Mouse (Mus musculus): Measurements from ENCODE around the gene Glg1. TPM values are rescaled to one million over a fixed set of nuclear protein-coding genes. Genes with fewer than 3 reads are reported as not detected.
A peak's percentile ranks its signal among the peaks of the same experiment; 100 is the strongest.
"Not testable (repeated sequence)": the region's sequence is repeated elsewhere in the genome, so short reads cannot be mapped to it uniquely, and the experiment has no call there.

Glg1 gene
- total RNA-seq, 2 experiments from 2014 or later, result 31.1 to 39.6 TPM

DNA sequence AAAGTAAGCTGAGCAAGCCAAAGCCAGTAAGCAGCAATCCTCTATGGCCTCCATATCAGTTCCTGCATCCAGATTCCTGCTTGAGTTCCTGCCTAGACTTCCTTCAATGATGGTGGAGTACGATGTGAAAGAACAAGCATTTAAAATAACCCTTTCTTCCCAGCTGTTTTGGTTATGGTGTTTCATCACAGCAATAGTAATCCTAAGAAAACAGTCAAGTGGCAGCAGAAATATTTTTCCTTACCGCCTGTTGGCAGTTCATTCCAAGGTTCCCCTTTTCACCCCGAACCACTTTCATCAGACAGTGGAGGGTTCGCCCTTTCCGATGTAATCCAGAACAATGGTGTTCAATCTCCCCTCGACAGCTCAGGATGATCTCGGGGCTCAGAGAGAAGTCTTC, 71.5 kb downstream of the Glg1 start:
- Histone ChIP-seq H3K4me3 (no peak overlapping the region), H3K27ac (no peak overlapping the region)
- TF ChIP-seq CTCF (IDR thresholded peaks at IDR 0.05), result no peak
- intact Hi-C loops (cut with DNase I), result no loop called here
- DNase-seq, result no peak

DNA sequence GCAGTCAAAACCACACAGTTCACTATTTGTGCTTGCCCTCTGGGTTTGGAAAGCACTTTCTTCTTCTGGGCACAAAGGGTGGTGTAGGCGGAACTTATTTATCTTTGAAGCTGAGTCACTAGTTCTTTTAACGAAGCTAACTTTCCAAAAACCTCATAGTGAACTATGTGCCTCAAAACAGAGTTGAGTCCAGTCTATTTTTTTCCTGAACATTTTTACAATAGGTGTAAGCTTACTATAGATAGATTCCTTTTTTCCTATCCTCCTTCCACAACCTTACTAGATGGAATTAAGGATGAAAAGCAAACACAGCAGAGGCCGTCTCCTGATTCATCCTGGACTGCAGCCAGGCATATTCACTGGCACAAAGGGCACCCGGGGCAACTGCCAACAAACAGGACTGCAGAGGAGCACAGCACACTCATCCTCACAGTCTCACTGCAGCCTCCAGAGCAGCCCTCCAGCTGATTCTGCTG, 73.5 kb downstream of the Glg1 start:
- TF ChIP-seq CTCF (IDR thresholded peaks at IDR 0.05), result no peak
- intact Hi-C loops (cut with DNase I), result no loop called here
- peak; percentile 48 for DNase-seq
- no peak overlapping the region for H3K4me3 ChIP-seq
- no peak overlapping the region for H3K27ac ChIP-seq

DNA sequence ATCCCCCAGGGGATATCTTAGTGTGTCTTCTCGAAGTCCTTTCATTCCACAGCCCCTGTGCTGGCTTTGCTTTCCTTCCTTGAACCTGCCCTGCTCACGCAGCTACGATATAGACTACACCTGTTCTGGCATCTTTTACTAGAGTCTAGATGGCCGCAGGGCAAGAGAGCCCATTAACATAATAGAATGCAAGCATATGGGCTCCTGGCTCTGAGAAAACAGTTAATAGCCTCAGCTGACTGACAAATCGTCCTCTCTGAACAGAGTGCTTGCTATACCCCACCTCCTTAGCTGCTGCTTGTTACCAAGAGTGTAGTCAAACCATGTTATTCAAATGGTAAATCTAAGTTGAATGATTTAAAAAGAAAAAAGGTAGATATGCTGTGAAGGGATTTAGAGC, 87.4 kb downstream of the Glg1 start:
- no peak for DNase-seq
- no peak for TF ChIP-seq CTCF (IDR thresholded peaks at IDR 0.05)
- H3K4me3 ChIP-seq, result no peak overlapping the region
- no peak overlapping the region for H3K27ac ChIP-seq
- intact Hi-C loops (cut with DNase I), result no loop called here

DNA sequence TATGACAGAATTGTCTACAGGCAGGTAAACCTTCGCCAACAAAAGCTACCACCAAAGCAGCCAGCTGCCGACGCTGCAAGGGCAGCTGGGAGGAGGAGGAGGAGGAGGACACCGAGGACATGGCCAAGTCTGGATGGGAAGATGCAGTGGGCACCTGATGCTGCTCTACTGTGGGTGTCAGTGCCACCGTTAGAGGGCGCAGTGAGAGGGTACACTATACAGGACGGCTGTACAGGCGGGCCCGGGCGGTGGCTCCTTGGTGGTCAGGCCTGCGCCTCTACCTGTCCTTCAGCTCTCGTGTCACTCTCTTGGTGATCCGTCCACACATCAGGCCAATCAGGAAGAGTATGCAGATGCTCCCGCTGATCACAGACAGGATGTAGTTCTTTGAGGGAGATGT, 101.4 kb downstream of the Glg1 start:
- peak; percentile 70 for TF ChIP-seq CTCF (IDR thresholded peaks at IDR 0.05)
- intact Hi-C loops (cut with DNase I), result loop anchor here (10.0 kb wide), 2 partner anchors 97 to 127 kb away; partner anchors contain the start of gene Glg1
- DNase-seq, result peak; percentile 66

DNA sequence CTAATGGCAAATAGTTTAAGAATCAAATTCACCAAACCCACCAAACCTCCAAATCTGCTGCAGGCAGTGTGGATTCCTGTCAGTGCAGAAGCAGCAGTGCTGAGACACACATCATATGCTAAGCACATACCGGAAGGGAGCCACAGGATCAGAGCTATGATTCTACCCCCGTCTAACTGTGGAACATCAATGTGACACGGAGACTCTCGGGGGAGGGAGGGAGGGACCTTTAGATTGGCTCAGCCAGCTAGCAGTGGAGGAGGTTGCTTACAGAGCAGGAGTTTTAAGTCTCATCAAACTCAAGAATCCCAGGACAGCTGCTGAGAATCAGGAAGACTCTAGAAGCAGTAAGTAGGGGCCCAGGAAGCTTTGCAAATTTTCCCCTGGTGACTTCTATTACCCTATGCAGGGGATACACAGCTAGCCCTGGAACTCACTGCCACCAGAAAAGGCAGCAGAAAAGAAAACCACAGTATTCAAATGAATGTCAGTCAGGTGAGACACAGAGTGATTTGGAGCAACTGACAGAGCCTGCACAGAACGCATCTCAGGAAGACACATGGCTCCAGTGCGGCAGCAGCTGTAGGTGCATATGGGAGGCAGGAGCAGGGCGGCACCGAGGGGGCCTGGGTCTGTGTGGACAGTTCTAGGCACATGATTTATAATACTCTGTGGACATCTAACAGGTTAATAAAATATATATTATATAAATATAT, 103.1 kb downstream of the Glg1 start:
- H3K4me3 ChIP-seq, result no peak overlapping the region
- no peak for DNase-seq
- no peak overlapping the region for H3K27ac ChIP-seq
- TF ChIP-seq CTCF (IDR thresholded peaks at IDR 0.05), result no peak
- intact Hi-C loops (cut with DNase I), result loop anchor here (10.0 kb wide), 2 partner anchors 99 to 129 kb away; partner anchors contain the start of gene Glg1

More for the DNA sequence above, 101.4 kb downstream of the Glg1 start:
- Histone ChIP-seq H3K4me3 (no peak overlapping the region), H3K27ac (no peak overlapping the region)

DNA sequence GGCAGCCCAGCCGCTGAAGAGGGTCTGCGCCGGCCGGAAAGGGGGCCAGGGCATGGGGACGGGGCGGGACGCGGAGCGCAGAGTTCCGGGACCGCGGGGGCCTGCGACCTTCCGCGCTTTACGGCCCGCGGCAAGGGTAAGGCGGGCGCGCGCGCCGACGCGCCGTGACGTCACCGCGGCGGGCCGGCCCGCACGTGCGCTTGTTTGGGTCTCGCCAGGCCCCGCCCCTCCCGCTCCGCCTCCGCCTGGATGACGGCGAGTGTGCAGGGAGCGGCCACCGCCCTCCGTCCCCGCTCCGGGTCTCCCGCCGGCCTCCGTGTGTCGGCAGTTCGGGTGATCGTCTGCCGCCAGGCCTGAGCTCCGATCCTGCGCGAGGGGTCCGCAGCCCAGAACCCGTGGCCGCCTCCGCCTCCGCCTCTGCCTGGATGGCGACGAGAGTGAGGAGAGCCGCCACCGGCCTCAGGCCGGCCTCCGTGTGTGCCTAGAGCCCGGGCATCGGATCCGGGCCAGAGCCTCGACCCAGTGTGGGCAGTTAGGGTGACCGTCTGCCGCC, 113.5 kb downstream of the Glg1 start:
- H3K4me3 ChIP-seq, result peak overlapping the region; percentile 97
- DNase-seq, result peak; percentile 98
- intact Hi-C loops (cut with DNase I), result not testable (repeated sequence)
- H3K27ac ChIP-seq, result peak overlapping the region; percentile 97

DNA sequence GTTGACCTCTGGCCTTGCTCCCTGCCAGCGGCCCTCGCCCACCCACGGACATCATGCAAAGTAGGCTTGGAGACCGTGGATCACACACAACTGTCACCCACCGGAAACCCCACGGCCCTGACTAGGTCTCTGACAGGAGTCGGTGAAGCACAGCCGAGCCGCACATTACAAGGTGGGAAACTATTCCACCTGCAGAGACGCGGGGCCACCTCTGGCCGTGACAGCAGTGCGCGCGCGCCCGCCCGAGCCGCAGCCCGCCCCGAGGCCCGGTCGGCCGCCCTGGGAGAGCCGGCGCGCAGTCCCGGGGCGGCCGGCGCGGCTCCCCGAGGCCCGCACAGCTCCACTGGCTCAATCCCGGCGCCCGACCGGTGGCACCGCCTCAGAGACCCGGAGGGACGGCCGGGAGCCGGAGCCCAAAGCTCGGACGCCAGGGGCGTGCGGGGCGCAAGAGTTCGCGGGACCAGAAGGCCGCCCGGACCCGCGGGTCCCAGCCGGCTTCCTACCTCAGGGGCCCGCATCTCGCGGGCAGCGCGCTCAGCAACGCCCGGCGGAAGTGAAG, 114.0 kb downstream of the Glg1 start:
- H3K4me3 ChIP-seq, result peak overlapping the region; percentile 97
- intact Hi-C loops (cut with DNase I), result not testable (repeated sequence)
- DNase-seq, result peak; percentile 47
- H3K27ac ChIP-seq, result peak overlapping the region; percentile 97

DNA sequence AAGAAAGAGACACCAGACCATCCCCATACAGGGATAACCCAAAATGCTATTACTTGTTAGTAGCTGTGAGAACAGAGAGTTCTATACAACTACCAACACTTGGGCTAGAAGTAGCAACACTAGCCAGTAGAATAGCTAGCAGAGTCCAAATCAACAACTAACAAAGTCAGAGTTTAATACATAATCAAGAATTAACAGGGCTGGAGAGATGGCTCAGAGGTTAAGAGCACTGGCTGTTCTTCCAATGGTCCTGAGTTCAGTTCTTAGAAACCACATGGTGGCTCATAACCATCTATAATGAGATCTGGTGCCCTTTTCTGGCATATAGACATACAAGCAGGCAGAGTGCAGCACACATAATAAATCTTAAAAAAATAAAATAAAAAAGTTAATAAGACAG, 116.5 kb downstream of the Glg1 start:
- no peak for DNase-seq
- no peak for TF ChIP-seq CTCF (IDR thresholded peaks at IDR 0.05)
- intact Hi-C loops (cut with DNase I), result loop anchor here (2.0 kb wide), 1 partner anchor 46 kb away; no protein-coding TSS in a partner anchor
- Histone ChIP-seq H3K4me3 (no peak overlapping the region), H3K27ac (no peak overlapping the region)

DNA sequence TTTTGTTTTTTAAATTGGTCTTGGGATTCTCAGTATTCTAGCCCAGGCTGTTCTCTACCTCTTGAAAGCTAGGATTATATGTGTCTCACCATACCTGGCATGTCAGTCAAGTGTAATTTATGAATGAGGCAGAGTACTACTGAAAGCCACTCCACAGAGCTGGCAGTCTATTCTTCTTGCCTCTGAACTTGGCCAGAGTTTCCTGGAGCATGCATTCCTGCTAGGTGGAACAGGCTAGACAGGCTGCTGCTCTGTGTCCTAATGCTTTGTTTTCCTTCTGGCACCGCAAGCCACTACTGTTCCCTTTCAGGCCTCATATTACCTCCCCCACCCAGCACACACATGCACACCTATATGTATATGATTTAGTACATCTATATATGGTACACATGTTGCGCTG, 128.3 kb downstream of the Glg1 start:
- Histone ChIP-seq H3K27ac (no peak overlapping the region), H3K4me3 (no peak overlapping the region)
- no peak for DNase-seq
- intact Hi-C loops (cut with DNase I), result no loop called here
- TF ChIP-seq CTCF (IDR thresholded peaks at IDR 0.05), result no peak

DNA sequence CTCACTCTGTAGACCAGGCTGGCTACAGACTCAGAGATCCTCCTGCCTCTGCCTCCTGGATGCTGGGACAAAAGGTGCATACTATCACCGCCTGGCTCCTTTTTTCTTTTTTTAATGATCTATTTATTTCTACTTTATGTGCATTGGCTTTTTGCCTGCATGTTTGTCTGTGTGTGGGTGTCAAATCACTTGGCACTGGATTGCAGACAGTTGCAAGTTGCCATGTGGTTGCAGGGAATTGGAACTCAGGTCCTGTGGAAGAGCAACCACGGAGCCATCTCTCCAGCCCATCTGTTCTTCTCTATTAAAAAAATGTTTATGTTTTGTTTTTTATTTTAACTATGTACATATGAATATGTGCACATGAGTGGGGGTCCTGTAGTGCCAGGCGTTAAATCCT, 139.5 kb downstream of the Glg1 start:
- no peak for TF ChIP-seq CTCF (IDR thresholded peaks at IDR 0.05)
- no peak overlapping the region for H3K27ac ChIP-seq
- intact Hi-C loops (cut with DNase I), result no loop called here
- no peak for DNase-seq
- no peak overlapping the region for H3K4me3 ChIP-seq

DNA sequence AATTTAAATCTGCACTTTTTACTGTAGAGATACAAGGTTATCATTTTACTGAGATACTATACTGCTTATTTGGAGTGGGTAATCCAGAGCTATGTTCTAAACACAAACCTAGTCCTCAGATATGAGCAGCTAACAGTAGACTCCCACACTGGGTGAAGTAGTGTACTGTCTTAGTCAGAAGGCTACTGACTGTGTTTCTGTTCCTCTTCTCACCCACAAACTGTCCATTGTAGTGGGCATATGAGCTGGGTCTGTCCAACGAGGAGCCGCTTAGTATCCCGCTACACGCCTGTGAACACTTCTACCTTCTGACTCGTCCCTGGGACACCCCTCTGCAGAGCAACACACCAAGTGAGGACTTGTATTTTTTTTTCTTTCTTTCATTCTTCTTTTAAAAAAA, 144.1 kb downstream of the Glg1 start:
- Histone ChIP-seq H3K27ac (no peak overlapping the region), H3K4me3 (no peak overlapping the region)
- intact Hi-C loops (cut with DNase I), result no loop called here
- no peak for TF ChIP-seq CTCF (IDR thresholded peaks at IDR 0.05)
- no peak for DNase-seq

Small RNA genes lying within 50 kb of the gene (microRNA-seq; reads per million reads assigned to microRNA genes)
- not detected for gene Gm23193

Other genes with a start within 250 kb of the Glg1 start
- 10 to 100 TPM; 11.4 to 13.0 TPM for gene Ddx19b, start 227.5 kb downstream of the Glg1 start, total RNA-seq (2021)
- gene Aars, start 226.1 kb downstream of the Glg1 start, total RNA-seq (2021), result 10 to 100 TPM; 50.5 to 54.2 TPM
- not detected for gene Exosc6, start 202.9 kb downstream of the Glg1 start, total RNA-seq (2021)
- gene Clec18a, start 166.8 kb downstream of the Glg1 start, total RNA-seq (2021), result 1 to 10 TPM in 1 of 2 experiments, under 1 TPM in 1; 0.36 to 1.1 TPM
- 100 to 1,000 TPM; 111 to 130 TPM for gene Pdpr, start 164.6 kb downstream of the Glg1 start, total RNA-seq (2021)
- 1 to 10 TPM; 4.5 to 5.2 TPM for gene Rfwd3, start 41.0 kb upstream of the Glg1 start, total RNA-seq (2021)
- gene Mlkl, start 79.0 kb upstream of the Glg1 start, total RNA-seq (2021), result 1 to 10 TPM in 1 of 2 experiments, under 1 TPM in 1; 0.77 to 1.4 TPM
- under 1 TPM; 0.48 to 0.50 TPM for gene Fa2h, start 134.6 kb upstream of the Glg1 start, total RNA-seq (2021)